Mouse (Mus musculus) embryo, embryonic 9.5 days (tissue): ENCODE measurements around the gene Arpin.

Source experiments
- DNase-seq: peaks from one replicate; pipeline ENCODE4 v3.0.0-alpha.2; 2017; ENCODE audit errors: extremely low spot score

The Arpin gene

GRCm38 (mm10) chr7:79892576-79893428, 42.4 kb downstream of the Arpin start:
- DNase-seq = no peak

- DNase-seq = no peak
Measured at GRCm38 (mm10) chr7:79890436-79891221, 44.5 kb downstream of the Arpin start.

- no peak for DNase-seq
Measured at GRCm38 (mm10) chr7:79888603-79889002, 46.6 kb downstream of the Arpin start.

- DNase-seq = no peak
Measured at GRCm38 (mm10) chr7:79883613-79884334, 51.4 kb downstream of the Arpin start.

GRCm38 (mm10) chr7:79881901-79882300, 53.3 kb downstream of the Arpin start:
- no peak for DNase-seq

- no peak for DNase-seq
Measured at GRCm38 (mm10) chr7:79880998-79881397, 54.2 kb downstream of the Arpin start.

GRCm38 (mm10) chr7:79880033-79880432, 55.1 kb downstream of the Arpin start:
- no peak for DNase-seq

GRCm38 (mm10) chr7:79878455-79879025, 56.6 kb downstream of the Arpin start:
- DNase-seq = no peak
